Mouse (Mus musculus) frontal cortex, adult (tissue): ENCODE data around the gene Pabpc4.
"Not testable (repeated sequence)": the region's sequence is repeated elsewhere in the genome, so short reads cannot be mapped to it uniquely, and the experiment has no call there.

Source experiments
- ATAC-seq: cut with Nextera tagmentation; 2 replicates; pipeline ENCODE4 v1.9.2; 2017; ENCODE audit warnings: mild to moderate bottlenecking, moderate library complexity, mixed read lengths; ENCODE audit not compliant: low TSS enrichment

Pabpc4 gene

DNA sequence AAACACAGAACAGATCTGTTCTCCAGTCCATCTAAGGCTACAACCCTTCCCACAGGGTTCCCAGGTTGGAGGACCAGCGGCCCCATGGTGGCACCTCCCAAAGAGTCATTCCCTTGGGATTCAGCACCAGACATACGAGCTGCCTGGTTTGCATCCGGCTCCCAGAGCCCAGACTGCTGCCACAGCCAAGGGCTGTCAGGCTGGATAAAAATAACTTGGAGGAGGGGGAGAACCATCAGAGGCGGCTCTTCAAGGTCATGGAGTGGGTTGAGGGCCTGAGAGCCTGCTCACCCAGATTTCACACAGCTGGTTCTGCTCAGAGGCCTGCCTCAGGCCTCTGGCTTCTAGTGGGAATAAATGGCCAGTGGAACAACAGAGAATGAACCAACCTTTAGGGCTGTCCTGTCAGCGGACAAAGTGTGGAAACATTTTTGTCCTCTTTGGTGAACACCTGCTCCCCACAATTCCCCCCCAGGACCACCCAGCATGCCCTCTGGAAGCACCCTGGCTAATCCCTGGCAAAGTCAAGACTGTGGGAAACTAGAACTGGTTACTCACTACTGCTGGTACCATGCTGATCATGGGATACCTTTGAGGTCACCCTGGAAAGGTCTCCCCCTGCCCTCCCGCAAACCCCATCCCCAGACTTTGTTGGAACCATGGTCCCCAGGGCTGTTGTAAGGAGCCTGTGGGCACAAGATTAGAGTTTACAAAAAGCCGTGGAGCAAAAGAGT lies 14.8 kb upstream of the Pabpc4 start:
- ATAC-seq: no peak

DNA sequence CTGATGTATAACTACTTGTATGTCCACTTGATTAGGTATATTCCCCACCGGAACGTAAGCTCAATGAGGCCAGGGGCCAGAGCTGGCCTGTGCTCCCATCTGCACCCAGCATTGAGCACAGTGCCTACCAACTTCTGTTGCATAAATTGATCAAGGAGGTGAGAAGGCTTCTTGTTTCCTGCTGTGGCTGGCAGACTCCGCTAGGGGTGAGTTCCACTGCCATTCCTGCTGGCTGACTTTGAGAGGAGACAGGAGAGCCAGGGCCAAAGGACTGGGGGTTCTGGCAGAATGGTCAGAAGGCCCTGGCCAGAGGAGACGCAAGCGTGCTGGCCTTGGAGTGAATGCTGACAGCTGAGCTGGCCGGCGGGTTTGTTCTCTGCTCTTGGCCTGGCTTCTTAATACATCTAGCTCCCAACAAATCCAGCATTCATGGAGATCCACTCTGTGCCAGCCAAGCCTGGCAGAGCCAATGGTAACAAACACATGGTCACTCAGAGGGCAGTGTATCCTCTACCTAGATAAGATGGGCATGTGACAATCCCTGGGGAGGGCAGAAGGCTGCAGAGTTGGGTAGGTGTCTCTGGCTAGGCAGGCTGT lies 13.1 kb upstream of the Pabpc4 start:
- peak; percentile 88 for ATAC-seq

DNA sequence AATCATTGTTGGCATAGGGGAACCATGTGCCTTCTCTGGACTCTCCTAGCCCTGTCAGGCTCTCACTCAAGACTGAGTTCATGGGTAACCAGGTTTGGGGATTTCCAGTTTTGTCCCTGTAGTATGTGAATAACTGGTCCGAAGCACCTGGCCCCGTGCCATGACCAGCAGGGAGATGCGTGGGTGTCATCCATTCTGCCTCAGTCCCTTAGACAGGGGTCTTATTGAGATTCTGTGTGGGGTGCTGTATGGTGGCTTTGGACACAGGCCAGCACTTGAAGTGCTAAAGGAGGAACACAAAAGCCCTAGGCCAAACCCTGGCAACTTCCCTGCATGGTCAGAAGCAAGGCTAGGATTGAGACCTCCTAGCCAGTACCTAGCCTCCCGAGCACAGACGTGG lies 9.9 kb upstream of the Pabpc4 start:
- no peak for ATAC-seq

DNA sequence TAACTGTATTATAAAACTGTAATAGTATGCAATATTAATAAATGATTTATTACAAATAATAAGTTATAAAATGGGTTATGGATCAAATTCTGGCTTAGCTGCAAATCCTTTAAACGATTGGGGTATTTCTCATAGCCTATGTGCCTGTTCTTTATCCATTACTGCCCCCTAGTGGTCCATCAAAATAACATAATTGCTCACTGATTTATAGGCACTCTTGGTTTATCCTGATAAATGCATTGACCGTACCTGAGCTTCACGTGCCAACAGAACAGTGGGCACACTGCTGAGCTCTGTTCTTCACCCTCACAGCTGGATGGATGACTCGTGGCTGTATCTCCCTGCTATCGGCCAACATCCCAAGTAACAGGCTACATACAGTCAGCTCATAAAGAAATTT lies 7.5 kb upstream of the Pabpc4 start:
- ATAC-seq: peak; percentile 69; the same call in 1 of the 2 replicates

DNA sequence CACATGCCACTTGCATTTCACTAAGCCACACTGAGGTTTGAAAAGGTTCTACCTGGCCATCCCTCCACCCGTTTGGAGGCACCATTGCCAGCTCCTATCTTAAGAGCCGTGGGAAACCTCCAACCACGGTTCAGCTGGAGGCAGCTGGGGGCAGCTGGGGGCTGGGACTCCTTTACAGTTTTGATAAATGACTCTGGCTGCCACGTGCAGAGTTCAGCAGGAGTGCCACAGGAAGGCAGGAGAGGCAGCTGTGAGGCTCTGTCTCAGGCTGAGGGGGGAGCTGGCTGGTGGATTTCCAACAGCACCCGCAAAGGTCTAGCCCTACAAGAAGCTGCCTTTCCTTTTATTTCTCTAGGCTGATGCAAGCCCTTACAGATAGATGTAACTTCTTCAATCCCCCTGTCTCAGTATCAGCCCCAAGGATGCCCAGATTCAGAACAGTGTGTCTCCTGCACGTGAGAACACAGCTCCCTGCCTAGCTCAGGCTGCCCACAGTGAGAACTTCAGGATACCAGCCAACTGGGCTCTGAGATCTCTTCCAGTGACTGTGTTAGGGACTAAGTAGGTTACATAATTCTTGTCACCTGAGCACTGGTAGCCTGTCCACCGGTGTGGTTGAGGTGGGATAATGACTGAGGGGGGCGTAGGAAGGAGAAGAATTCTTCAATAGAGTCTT lies 1.9 kb upstream of the Pabpc4 start:
- no peak for ATAC-seq

DNA sequence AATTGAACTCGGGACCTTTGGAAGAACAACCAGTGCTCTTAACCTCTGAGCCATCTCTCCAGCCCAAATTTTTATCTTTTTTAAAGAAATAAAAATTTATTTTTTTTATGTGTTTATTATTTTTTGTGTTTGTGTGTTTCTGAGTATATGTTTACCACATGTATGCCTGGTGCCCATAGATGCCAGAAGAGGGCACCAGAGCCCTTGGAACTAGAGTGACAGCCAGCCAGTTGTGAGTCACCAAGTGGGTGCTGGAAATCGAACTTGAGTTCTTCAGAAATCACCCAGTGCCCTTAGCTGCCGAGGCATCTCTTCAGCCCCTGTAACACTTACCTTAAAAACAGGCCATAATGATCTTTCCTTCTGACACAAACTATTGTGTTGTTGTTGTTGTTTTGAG lies 8.9 kb downstream of the Pabpc4 start:
- ATAC-seq: no peak

DNA sequence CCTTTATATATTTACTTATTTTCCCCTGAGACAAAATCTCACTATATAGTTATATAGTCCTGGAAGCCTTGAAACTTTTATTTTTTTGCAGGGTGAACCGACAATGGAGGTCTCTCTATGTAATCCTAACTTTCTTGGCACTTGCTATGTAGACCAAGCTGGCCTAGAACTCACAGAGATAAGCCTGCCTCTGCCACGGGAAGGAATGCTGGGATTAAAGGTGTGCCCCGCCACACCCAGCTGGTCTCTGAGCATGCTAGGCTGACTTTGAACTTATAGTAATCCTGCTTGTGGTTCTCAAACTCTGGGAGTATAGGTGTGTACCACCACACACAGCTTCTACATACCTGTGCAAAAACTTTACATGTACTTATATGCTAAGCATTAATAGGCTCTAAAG lies 18.0 kb downstream of the Pabpc4 start:
- ATAC-seq: no peak

DNA sequence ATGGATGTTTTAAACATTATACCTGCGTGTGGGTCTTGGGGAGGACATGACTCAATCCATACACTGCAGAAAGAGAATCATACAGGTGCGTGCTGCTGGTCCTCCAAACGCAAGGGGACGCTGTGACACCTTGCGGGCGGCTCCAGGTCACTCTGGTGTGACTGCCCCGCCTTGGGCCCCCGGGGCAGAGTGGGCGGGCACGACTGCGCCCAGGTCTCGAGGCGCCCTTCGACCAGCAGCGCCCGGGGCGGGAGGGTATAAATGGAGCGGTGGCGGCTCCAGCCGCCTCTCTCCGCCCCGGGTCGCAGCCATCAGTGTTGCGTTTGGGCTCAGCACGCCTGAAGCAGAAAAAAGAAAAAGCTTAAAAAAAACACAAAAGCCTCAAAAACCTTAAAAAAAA lies 20.3 kb downstream of the Pabpc4 start:
- peak; percentile 82 for ATAC-seq

DNA sequence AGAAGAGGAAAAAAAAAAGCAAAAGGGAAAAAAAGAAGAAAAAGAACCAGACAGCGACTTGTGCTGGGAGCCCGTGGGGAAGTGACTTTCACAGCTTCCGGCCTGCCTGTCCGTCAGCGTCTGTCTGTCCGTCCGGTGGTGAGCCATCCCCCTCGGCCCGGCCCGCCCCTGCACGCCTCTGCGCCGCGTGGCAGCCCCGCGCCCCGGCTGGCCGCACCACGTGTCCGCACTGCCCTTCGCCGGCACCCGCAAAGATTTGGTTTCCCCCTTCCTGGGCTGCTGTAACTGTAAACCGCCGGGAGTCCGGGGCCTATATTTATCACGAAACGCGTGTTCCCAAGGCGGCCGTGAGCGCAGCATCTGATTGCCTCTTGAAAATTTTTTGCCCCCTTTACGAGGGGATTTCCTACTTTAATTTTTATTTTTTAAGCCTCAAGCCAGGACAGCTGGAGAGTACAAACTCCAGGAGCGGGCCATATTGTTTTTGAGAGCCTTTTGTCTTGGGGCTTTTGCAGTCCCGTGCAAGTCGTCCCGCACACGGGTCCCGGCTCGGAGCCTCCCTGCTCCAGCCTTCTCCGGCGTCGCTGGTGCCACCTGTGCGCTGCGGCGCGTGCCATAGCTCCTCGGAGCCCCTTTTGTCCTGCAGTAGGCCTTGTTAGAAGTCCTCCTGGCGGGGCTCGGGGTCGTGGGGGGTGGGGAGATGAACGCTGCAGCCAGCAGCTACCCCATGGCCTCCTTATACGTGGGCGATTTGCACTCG lies 20.9 kb downstream of the Pabpc4 start:
- ATAC-seq: peak; percentile 46; the same call in 1 of the 2 replicates

DNA sequence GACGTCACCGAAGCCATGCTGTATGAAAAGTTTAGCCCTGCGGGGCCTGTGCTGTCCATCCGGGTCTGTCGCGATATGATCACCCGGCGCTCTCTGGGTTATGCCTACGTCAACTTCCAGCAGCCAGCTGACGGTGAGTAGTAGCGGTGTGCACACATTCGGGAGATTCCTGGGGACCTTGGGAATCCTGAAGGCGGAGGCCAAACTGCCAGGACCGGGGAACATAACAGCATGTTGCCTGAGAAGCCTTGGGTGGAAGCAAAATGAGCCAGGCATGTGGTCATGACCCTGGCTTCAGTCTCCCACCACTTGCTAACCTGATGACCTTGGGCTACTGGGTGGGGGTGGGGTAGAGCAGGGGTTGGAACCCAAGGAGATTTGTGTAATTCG lies 21.5 kb downstream of the Pabpc4 start:
- ATAC-seq: not testable (repeated sequence)

DNA sequence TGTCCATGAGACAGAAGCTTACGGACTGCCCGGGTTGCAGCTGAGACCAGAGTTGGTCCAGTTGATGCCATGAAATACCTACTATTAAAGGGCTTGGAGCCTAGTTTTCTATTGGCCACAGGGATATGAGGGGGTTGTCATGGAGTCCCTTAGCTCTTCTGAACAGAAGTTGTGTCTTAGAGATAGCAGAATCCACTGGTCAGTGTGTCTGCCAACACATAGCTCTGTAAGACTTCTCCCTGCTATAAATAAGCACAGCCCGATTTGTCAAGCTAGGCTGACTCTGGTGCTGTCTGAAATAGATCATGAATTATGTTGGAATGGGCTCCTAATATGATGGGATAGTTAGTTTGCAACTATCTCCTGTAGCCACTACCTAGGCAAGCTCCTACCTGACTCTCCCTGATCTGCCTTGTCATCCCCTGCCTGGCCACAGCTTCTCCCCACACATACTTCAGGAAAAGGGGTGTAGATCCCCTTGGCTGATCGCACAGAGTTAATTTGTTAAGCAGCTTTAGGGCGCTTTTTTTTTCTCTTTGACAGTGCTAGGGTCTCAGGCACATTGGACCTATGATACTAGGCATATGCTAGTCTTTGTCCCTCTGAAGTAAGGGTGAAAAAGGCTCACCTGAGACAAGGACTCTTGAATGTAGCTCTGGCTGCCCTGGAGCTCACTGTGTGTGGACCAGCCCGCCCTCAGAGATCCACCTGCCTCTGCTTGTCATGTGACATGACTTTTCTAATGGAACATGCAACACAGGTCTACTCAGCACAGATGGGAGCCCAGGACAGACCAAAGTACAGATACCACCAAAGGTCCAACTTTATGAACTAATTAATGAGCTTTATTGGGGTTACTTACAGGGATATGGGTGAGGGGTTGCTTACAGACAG lies 22.8 kb downstream of the Pabpc4 start:
- no peak for ATAC-seq

DNA sequence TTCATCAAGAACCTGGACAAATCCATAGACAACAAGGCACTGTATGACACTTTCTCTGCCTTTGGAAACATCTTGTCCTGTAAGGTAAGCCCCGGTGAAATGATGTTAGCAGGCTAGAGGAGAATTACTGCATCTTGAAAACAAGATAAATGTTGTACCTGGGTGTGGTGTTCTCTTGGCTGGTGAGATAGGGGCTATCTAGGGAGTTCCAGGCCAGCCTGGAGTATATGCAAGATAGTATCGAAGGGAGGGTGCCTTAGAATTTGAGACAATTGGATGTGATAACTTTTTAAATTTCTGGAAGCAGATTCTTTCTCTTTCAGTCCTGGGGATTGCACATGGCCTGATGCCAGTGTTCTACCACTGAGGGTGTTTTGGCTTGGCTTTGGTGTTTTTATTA lies 24.6 kb downstream of the Pabpc4 start:
- no peak for ATAC-seq

DNA sequence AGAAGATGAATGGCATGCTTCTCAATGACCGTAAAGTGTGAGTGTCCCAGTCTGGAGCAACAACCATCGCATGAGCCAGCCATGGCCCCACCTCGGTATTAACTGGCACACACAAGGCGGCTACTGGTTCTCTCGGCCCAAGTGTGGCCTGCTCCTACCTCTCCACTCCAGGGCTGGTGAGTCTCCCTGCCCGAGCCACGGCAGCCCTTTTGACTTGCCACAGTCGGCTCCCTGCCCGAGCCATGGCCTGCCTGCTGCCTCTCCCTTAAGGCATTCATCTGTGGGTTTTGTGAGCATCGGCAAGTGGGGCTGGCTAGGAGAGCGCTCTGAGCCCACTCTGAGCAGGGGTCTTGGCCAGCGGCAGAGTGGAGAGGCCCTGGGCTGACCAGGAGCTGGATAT lies 26.9 kb downstream of the Pabpc4 start:
- ATAC-seq: no peak

DNA sequence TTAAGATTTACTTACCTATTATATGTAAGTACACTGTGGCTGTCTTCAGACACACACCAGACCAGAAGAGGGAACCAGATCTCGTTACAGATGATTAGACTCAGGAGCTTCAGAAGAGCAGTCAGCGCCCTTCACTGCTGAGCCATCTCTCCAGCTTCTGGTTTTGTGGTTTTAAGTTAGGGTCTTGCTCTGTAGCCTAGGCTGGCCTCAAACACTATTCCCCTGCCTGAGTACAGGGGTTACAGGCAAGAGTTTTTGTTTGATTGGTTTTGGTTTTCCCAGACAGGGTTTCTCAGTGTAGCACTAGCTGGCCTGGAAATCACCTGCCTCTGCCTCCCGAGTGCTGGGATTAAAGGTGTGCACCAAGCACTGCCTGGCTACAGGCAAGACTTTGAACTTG lies 30.2 kb downstream of the Pabpc4 start:
- ATAC-seq: no peak

DNA sequence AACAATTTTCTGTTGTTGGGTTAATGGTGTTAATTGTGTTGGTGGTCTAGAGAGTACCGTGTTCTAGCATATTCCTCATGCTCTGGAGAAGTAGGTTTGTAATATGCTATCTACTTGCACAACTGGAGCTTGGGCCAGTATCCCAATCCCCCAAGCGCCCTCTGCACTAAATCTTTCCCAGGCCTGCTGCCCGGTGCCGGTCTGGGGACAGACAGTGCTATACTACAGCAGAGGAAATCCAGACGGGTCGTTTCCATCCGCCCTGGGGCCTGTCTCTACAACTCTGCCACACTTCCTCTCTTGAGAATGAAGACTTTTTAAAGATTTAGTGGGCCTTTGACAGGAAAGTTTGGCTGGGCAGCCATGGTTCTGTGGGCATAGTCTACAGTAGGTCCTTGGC lies 30.8 kb downstream of the Pabpc4 start:
- ATAC-seq: no peak

DNA sequence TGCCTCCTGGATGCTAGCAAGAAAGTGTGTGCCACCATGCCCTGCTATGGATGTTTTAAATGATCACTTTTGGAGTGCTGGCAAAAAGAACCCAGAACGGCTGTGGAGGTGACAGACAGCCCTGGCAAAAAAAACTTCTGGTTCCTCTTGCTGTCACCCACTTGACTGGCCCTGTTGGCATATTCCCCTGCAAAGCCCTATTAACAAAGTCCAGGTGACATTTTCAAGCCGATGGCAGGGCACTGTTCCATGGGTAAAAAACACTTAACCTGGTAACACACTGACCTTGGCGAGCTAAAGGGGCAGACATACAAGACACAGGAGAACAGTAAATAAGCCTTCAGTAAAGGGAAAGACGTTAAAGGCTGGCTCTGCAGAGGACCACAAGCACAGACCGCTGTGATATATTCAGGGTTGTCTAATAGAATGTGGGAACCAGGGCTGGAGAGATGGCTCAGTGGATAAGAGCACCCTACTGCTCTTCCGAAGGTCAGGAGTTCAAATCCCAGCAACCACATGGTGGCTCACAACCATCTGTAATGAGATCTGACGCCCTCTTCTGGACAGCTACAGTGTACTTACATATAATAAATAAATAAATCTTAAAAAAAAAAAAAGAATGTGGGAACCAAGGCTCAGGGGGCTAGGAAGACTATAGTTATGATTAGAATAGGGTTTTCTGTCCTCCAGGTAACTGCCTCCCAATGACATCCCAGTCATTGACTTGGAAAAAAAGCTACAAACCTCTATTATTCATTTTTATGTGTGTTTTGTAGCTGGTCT lies 31.7 kb downstream of the Pabpc4 start:
- ATAC-seq: no peak

DNA sequence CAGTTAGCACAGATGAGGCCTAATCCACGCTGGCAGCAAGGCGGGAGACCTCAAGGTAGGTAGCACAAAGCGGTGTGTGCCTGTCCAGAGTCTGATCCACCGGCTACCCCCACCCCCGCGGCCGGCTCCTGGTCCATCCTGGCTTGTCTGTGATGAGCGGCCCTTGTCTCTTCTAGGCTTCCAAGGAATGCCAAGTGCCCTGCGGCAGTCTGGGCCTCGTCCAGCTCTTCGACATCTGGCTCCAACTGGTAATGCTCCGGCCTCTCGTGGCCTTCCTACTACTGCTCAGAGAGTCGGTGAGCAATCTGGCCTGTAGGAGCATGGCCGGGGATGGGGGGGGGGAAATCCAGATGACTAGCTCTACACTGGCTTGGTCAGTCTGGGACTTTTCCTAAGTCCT lies 32.9 kb downstream of the Pabpc4 start:
- ATAC-seq: not testable (repeated sequence)

DNA sequence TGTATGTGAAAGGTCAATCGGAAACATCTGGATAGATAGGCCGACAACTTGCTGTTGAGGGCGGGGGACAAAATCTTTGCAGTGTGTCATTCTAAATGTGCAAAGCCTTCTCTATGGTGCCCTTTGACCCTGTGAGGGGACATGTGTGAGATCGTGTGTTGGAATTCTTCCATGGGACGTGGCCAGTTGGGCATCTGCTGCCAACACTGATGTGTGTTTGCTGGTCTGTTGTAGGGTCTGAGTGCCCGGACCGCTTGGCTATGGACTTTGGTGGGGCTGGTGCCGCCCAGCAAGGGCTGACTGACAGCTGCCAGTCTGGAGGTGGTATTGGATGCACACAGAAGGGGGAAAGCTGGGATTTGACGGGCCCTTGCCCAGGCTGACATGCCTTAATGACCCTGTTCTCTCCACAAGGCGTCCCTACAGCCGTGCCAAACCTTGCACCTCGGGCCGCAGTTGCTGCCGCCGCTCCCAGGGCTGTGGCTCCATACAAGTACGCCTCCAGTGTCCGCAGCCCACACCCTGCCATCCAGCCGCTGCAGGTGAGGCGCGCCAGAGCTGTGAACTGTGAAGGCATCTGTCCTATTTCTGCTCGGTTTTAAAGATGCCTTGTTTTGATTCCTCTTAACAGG lies 33.5 kb downstream of the Pabpc4 start:
- no peak for ATAC-seq

DNA sequence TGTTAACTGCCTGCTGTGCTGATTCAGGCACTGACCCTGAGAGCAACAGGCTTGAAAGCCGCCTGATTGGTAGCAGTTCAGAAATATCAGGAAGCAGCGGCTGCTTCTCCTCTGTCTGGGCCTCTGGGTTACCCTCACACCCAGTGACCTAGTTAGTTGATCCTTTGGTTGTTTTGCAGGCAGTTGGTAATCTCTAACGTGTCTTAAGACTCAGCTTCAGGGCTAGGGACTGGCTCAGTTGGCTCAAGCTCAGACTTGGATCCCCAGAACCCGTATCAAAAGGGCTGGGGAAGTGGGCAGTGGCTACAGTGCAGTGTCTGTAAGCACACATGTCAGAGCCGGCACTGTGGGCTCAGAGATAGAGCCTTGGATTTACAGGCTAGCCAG lies 34.0 kb downstream of the Pabpc4 start:
- ATAC-seq: no peak
